Mouse (Mus musculus) olfactory bulb, adult 2 months (tissue): ENCODE data around the gene Pnp.

ENCODE experiments used
- CTCF ChIP-seq: fragments of 200-500 bp; IDR thresholded peaks from 2 replicates; pipeline ENCODE4 v1.5.1; 2012; ENCODE audit warnings: low read depth, mild to moderate bottlenecking, low read length, moderate library complexity; ENCODE audit not compliant: insufficient read depth
- POLR2A ChIP-seq: fragments of 200-500 bp; IDR thresholded peaks from 2 replicates; pipeline ENCODE4 v1.6.1; 2012; ENCODE audit warnings: mild to moderate bottlenecking, low read depth, low read length, moderate library complexity; ENCODE audit not compliant: insufficient read depth

- TF ChIP-seq POLR2A (no peak), CTCF (no peak)
These were observed 60.2 kb downstream of the Pnp start for GRCm38 (mm10) chr14:50991037-50991436.
